Mouse (Mus musculus) small intestine, adult 2 months (tissue): ENCODE results near the gene Snd1.

Experiments
- CTCF ChIP-seq: fragments of 200-500 bp; IDR thresholded peaks from 2 replicates; pipeline ENCODE4 v1.5.1; 2012; ENCODE audit warnings: low read depth, mild to moderate bottlenecking, control low read depth, inconsistent platforms, low read length, moderate library complexity, mixed read lengths; ENCODE audit not compliant: insufficient replicate concordance, insufficient read length; ENCODE audit errors: extremely low read depth
- POLR2A ChIP-seq: fragments of 200-500 bp; IDR thresholded peaks from 2 replicates; pipeline ENCODE4 v1.6.1; 2012; ENCODE audit warnings: low read depth, mild to moderate bottlenecking, control low read depth, inconsistent platforms, low read length, moderate library complexity

- TF ChIP-seq POLR2A = no peak
- no peak for TF ChIP-seq CTCF
Measured at GRCm38 (mm10) chr6:28823375-28823774, 348.4 kb downstream of the Snd1 start.
